Mouse (Mus musculus): ENCODE measurements around the gene Luzp2.

DNA sequence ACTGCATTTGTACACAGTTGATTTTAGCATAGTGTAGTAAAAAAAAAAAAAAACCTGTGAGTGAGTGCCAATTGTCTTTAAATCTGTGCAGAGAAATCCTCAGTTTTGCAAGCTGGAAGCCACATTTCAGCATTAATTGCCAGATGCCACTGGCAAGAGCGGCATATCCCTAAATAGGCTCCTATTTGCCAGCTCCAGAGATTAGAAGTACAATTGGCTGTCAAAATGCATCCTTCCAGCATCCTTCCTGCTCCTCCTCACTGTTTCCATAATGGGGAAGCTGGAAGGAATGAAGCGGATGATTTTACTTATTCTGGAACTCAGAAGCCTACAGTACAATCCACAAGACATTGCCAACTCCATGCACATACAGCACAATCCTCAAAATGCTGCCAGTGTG lies 354.2 kb downstream of the Luzp2 start:
- TF ChIP-seq CTCF (IDR thresholded peaks at IDR 0.05; ENCODE audit: control insufficient read depth, insufficient read depth, insufficient replicate concordance, low read depth, low read length) (no peak), POLR2A (IDR thresholded peaks at IDR 0.05; ENCODE audit: control insufficient read depth, low read depth, low read length) (no peak)

Measured in testis, adult 2 months (tissue).